Mouse (Mus musculus): ENCODE measurements around the gene Fam111a. TPM values are rescaled to one million over a fixed set of nuclear protein-coding genes. Genes with fewer than 3 reads are reported as not detected.

Fam111a gene
- total RNA-seq, 1 experiment from 2014 or later: 161 TPM

DNA sequence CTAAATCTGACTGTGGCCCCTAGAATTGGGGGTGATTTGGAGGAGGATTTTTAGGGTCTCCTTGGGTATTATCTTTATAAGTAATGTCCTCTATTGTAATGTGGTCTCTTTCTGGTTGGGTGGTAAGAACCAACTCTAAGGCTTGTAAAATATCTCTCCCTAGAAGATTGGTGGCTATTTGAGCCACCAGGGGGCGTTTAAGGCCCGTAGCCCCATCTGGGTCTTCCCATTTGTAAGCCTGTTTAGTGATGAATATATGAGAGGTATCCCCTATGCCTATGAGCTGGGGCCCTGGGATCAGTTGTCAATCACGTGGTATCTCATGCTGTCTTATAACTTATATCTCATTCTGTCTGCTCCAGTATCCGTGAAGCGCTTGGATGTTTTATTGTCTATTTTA, 3.6 kb downstream of the Fam111a start:
- peak in 1 of 2 experiments; percentile 46; a peak in 1 of 4 replicates for ATAC-seq (replicated peaks in 1 of 2; ENCODE audit: insufficient read depth in 1 of 2, low FRiP score in 2 of 2, low TSS enrichment in 1 of 2, low read depth in 1 of 2, poor library complexity in 2 of 2, severe bottlenecking in 2 of 2)

DNA sequence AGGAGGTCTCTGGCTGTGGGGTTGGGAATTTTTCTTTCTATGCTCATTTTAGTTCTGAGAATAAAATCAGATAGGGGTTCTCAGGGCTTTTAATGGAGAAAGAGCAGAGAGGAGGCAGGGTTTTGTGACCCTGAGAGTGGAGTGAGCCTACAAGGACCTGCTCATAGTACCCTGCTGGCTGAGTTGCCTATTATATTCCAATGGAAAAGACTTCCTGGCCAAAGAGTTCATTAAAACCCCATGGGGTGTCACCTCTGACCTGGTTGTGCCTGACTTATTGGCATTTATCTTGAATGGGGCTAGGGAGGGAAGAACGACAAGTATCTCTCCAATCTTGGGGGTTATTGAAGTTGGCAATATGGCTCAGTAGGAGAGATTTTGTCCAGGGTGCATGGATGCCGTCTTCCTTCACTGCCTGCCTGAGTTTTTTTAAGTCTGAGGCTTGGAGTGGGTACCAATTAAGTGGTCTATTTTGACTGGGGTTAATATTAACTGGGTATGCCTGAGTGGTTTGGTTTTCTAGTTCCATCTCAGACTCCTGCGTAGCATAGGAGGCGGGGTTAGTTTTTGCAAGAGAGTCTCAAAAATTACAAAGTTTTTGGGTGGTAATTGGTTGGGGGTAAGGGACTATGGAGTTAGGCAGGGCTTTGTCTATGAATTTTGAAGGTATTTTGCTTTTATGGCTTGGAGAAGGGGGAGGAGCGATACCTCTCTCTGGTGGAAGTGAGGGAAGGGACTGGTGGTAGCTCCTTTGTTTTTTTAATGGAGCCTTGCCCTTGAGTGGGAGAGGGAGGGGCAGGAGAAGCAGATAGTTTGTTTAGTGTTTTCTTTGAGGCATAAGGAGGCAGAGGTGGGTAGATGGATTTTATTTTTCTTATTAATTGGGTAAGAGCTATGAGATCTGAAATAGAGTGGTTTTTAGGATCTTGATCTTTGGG, 4.7 kb downstream of the Fam111a start:
- ATAC-seq (replicated peaks in 1 of 2; ENCODE audit: insufficient read depth in 1 of 2, low FRiP score in 2 of 2, low TSS enrichment in 1 of 2, low read depth in 1 of 2, poor library complexity in 2 of 2, severe bottlenecking in 2 of 2): no peak

DNA sequence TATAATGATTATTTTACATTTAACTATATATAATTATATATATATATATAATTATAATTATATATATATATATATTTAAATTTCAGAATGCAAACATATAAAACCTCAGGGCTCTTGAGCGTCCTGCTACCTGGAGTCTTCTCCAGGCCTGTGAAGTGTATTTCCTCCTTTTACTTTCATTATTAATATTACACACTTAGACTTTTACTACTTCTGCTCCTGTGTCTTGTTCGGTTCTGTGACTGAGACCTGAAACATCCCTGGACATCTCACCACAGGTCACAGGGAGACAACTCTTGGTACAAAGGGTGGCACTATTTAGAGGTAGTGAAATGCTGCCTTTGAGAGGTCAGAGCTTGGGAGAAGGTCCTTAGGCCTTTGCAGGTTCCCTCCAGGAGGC, 10.8 kb downstream of the Fam111a start:
- ATAC-seq (replicated peaks in 1 of 2; ENCODE audit: insufficient read depth in 1 of 2, low FRiP score in 2 of 2, low TSS enrichment in 1 of 2, low read depth in 1 of 2, poor library complexity in 2 of 2, severe bottlenecking in 2 of 2): no peak

DNA sequence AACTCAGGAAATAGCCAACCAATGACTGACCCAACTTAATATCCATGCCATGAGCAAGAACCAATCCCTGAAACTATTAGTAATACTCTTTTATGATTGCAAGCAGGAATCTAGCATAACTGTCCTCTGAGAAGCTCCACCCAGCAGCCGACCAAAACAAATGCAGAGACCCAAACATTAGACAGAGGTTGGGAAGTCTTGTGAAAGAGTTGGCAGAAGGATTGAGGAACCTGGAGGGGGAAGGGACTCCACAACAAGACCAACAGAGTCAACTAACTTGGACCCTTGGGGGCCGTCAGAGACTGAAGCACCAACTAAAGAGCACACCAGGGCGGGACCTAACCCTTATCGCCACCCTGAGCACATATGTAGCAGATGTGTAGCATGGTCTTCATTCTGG, 12.7 kb downstream of the Fam111a start:
- ATAC-seq (replicated peaks in 1 of 2; ENCODE audit: insufficient read depth in 1 of 2, low FRiP score in 2 of 2, low TSS enrichment in 1 of 2, low read depth in 1 of 2, poor library complexity in 2 of 2, severe bottlenecking in 2 of 2): no peak

DNA sequence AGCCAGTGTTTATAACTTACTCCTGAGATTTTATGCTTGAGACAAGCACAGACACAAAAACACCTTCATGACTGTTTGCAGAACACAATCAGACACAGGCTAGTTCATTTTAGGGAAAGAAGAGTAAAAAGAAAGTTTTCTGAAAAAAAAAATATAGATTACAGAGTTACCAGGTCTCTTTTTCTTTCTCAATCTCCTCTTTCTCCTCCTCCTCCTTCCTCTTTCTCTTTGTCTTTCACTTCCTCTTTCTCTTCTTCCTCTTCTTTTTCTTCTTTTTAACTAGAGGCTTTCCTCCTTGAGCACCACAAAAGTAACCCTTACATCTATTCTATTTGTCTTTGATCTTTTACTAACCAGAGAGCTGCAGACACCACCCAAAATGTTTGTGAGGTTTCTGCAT, 18.7 kb downstream of the Fam111a start:
- ATAC-seq (replicated peaks in 1 of 2; ENCODE audit: insufficient read depth in 1 of 2, low FRiP score in 2 of 2, low TSS enrichment in 1 of 2, low read depth in 1 of 2, poor library complexity in 2 of 2, severe bottlenecking in 2 of 2): no peak; a peak in 1 of 4 replicates

DNA sequence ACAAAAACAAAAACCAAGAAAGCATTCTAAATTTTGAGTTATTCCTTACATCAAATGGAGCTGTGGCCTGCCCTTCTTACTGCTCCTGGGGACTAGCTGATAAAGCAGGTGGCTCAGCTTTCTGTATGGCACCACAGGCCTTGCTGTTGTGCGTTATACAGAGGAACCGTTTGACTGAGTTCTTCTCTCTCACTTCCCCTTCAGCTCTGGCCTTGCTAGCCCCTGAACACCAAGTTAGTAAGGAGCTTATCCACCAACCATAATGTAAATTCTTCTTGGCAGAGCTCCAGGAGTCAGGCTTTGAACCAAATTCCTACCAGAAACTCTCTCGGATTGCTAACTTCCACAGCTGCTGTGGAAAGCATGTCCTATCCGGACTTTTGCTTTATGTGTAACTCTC, 21.5 kb downstream of the Fam111a start:
- ATAC-seq (replicated peaks in 1 of 2; ENCODE audit: insufficient read depth in 1 of 2, low FRiP score in 2 of 2, low TSS enrichment in 1 of 2, low read depth in 1 of 2, poor library complexity in 2 of 2, severe bottlenecking in 2 of 2): peak; percentile 39 to 58; a peak in 2 of 4 replicates

DNA sequence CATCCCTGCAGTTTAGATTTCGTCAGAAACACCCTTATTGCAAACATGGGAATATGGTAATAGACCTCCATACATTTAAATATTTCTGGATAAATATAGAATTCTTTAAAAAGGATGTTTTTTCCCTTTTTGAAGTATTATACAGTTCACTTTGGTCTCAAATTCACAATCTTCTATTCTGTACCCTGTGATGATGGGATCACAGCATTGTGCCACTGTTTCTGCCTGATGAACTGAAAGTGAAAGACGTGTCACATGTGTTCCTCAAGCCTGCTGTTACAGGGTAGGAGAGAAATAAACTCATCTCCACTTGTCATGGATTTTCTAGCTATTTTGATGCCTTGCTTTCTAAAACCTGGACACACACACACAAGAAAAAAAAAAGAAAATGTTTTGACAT, 25.3 kb downstream of the Fam111a start:
- ATAC-seq (replicated peaks in 1 of 2; ENCODE audit: insufficient read depth in 1 of 2, low FRiP score in 2 of 2, low TSS enrichment in 1 of 2, low read depth in 1 of 2, poor library complexity in 2 of 2, severe bottlenecking in 2 of 2): no peak

DNA sequence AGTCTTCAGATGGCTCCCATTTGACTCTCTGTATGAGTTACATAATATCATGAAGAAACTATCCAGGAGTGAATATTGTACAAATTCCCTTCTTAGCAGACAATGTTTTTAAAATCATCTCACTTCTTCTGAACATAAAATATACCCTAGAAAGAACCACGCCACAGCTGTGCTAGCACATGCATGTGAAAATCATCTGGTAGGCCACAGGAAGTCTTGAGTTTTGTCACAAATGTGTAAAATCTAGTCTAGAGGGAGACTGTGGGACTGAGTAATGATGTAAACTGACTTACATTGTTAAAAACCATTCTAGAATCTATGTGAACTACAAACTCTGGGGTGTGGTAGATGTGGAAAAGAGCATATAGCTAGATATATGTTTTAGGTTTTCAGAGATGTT, 26.1 kb downstream of the Fam111a start:
- no peak for ATAC-seq (replicated peaks in 1 of 2; ENCODE audit: insufficient read depth in 1 of 2, low FRiP score in 2 of 2, low TSS enrichment in 1 of 2, low read depth in 1 of 2, poor library complexity in 2 of 2, severe bottlenecking in 2 of 2)

DNA sequence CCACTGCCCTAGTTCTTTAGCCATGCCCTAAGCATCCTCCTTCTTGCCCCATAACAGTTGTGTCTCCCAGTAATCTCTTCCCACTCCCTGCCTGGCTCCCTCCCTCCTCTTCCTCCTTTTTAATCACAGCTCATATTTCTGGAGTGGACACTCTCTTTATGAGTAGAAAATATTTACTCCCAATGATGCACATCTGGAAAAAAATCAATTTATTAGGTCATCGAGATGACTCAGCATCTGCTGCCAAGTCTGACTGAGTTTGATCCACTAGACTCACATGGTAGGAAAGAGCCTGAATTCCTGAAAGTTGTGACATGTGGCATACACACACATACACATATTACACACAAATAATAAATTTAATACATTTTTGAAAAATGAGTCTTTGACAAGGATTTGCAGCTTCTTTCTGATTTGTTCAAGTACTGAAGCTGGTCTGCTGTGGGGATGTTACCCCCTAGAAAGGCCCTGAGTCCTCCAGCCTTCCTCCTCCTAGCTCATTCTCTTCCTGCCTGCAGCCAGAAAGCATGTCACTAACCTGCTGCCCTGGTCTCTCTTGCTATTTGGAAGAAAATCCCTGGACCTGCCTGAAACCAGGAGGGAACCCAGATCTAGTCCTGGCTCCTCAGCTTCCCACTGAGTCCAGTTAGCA, 27.2 kb downstream of the Fam111a start:
- peak; percentile 1 to 18; a peak in 2 of 4 replicates for ATAC-seq (replicated peaks in 1 of 2; ENCODE audit: insufficient read depth in 1 of 2, low FRiP score in 2 of 2, low TSS enrichment in 1 of 2, low read depth in 1 of 2, poor library complexity in 2 of 2, severe bottlenecking in 2 of 2)

DNA sequence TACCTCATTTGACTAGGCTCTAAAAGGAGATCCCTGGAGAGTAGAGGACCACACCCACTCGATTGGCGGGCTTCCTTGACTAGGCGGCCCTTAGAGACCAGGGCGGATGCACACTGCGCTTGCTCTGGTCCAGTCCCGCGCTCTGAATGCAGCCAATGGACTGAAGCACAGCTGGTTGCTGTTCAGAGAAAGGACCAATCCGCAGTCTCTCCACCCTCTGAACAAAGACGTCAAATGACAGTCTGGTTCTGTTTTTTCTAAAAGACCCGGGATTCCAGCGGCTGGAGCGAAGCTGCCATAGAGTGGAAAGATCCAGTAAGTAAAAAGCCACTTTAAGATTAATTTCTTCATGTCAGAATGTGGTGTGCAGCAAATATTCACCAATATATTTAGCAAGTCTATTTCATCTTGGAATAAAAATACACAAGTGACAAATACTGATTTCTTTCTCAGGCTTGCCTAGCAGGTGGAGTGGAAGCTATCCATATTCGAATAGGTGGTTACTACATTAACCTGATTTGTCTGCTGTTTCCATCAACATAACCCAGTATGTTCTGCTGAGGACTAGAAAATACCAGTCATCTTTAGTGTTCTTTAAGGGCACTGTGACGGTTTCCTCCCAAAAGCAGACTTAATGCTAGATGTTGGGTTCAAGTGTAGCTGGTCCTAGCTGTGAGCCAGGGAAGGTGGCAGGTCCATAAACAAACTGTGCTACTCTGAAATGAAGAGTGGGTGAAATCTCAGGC, 27.9 kb downstream of the Fam111a start:
- peak; percentile 98 for ATAC-seq (replicated peaks in 1 of 2; ENCODE audit: insufficient read depth in 1 of 2, low FRiP score in 2 of 2, low TSS enrichment in 1 of 2, low read depth in 1 of 2, poor library complexity in 2 of 2, severe bottlenecking in 2 of 2)

DNA sequence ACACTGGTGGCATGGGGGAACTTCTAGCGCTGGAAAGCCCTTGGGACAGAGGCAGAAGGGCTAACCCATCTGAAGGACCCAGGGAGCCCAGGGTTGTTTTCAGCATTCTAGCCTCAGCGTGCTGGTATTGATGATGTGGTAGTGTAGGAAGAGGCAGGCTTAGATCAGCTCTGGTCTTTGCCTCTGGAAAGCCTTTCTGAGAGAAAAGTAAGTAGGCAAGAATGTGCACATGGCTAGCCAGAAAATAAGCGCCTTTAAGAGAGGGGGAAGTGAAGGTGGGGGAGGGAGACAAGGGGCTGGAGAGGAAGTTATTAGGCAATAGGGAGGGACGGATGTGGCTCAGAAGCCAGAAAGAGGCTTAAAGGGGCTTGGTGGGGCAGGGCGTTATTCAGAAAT, 28.5 kb downstream of the Fam111a start:
- ATAC-seq (replicated peaks in 1 of 2; ENCODE audit: insufficient read depth in 1 of 2, low FRiP score in 2 of 2, low TSS enrichment in 1 of 2, low read depth in 1 of 2, poor library complexity in 2 of 2, severe bottlenecking in 2 of 2): peak; percentile 60 to 70

DNA sequence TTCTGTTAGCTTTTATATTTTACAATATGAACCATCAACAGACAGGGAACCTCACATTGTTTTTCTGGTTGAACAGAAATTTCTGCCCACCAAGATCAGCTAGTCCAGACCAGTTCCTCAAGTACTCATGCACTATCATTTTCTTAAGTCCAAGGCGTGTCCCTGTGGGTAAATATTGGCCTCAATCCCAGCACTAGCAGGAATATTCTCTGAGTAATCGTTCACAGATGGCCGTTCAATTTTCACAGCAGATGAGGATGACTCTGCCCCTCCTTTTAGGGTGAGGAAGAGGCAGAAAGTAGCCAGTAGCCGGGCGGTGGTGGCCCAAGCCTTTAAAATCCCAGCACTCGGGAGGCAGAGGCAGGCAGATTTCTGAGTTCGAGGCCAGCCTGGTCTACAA, 29.6 kb downstream of the Fam111a start:
- no peak for ATAC-seq (replicated peaks in 1 of 2; ENCODE audit: insufficient read depth in 1 of 2, low FRiP score in 2 of 2, low TSS enrichment in 1 of 2, low read depth in 1 of 2, poor library complexity in 2 of 2, severe bottlenecking in 2 of 2)

DNA sequence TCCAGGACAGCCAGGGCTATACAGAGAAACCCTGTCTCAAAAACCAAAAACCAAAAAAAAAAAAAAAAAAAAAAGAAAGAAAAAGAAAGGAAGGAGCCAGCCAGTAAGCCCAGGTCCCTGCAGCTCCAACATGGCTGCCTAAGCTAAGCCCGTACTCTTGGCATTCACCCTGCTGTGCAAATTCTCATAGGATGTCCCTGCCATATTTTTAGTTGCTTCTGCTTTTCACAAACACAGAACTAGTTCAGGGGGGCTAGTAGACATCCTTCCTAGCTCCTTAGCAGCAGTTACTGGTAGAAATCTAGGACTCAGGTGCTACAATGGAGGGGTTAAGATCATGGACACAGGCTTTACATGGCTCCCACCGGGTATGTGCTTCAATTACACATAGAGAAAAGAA, 30.0 kb downstream of the Fam111a start:
- no peak for ATAC-seq (replicated peaks in 1 of 2; ENCODE audit: insufficient read depth in 1 of 2, low FRiP score in 2 of 2, low TSS enrichment in 1 of 2, low read depth in 1 of 2, poor library complexity in 2 of 2, severe bottlenecking in 2 of 2)

DNA sequence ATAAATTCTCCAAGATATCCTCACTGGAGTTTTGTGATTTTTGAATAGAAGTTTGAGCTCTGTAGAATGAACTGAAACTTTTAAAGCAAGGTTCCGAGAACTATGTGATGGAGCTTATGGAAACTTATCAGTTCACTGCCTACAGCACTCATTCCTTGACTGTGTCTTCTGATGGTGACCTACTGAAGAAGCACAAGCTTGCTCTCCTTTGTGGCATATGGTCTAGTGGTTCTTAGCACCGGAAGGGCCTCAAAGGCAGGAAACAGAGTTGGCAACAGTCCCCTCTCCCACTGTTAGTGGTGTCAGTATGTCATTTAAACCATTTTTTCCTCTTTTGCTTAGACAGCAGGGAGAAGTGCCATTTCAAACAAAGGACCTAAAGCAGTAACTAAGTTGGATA, 31.1 kb downstream of the Fam111a start:
- ATAC-seq (replicated peaks in 1 of 2; ENCODE audit: insufficient read depth in 1 of 2, low FRiP score in 2 of 2, low TSS enrichment in 1 of 2, low read depth in 1 of 2, poor library complexity in 2 of 2, severe bottlenecking in 2 of 2): no peak

DNA sequence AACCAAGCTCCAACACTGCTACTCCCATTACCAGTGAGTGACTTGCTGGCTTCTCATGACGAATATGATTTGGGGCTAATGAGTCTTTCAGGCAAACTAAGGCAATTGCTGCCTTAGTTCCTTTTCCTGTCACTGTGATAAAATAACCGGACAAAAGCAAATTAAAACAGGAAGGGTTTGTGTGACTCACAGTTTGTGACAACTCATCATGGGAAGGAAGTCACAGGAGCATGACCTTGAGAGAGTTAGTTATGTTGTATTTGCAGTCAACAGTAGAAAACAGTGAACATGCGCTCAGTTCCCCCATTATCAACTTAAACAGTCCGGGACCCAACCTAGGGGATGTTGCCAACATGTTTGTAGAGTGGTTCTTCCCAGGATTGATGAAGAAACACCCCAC, 39.8 kb downstream of the Fam111a start:
- ATAC-seq (replicated peaks in 1 of 2; ENCODE audit: insufficient read depth in 1 of 2, low FRiP score in 2 of 2, low TSS enrichment in 1 of 2, low read depth in 1 of 2, poor library complexity in 2 of 2, severe bottlenecking in 2 of 2): peak; percentile 12 to 53; a peak in 1 of 4 replicates

DNA sequence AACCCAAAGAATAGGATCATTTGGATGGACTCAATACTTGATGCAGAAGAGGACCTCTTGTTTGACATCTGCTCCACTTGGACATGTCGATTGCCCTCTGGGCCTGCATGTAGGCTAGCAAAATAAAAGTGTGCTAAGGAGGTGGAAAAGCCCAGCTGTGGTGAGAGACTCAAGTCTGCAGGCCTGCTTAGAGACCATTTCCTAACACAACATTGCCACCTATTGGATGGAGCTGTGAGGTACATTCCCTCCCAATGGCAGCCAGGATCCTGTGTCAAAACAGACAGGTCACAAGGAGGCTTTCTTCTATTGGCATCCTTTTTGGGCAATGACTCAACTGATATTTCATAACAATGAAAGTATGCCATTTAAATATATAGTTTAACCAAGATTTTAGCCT, 46.4 kb downstream of the Fam111a start:
- ATAC-seq (replicated peaks in 1 of 2; ENCODE audit: insufficient read depth in 1 of 2, low FRiP score in 2 of 2, low TSS enrichment in 1 of 2, low read depth in 1 of 2, poor library complexity in 2 of 2, severe bottlenecking in 2 of 2): peak; percentile 68 to 81

DNA sequence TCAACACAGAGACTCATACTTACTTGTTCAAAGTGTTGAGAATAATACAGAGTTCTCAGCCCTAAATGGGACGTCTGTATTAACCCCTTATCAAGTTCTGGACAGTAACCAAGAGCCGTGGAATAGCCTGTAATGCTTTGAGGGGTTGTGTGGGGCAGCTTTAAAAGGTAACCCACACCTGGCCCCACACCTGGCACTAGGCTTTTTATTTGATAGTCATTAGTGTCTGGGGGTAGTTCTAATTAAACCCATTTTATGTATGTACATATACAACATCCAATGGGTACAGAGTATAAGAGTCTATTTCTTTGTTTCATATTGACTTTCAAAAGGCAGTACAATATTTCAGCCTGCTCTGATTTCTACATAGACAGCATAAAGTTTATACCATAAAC, 49.6 kb downstream of the Fam111a start:
- ATAC-seq (replicated peaks in 1 of 2; ENCODE audit: insufficient read depth in 1 of 2, low FRiP score in 2 of 2, low TSS enrichment in 1 of 2, low read depth in 1 of 2, poor library complexity in 2 of 2, severe bottlenecking in 2 of 2): no peak

Data from hematopoietic stem cell, adult 5-6 weeks (primary cell).